Mouse (Mus musculus): ENCODE data around the gene Gramd1b. TPM values are rescaled to one million over a fixed set of nuclear protein-coding genes. Genes with fewer than 3 reads are reported as not detected.

The Gramd1b gene
- polyA plus RNA-seq, 1 experiment, result 188 TPM

DNA sequence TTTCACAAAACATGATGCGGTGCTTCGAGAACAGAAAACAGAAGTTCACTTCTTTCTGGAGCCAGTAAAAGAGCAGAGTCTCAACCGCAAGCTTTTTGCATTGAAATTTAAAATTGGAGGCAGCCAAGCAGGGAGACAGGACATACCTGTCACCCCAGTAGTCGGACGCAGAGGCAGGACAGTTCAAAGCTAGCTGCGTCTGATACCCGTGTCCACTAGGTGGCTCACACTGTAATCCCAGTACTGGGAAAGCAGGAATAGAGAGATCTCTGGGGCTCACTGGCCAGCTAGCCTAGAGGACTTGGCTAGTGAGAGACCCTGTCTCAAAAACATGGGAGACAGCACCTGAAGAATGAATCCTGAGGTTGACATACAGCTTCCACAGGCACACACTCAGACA, 115.0 kb downstream of the Gramd1b start:
- 82% methylated on average over 7 of the region's 7 CpGs for WGBS
- Histone ChIP-seq H3K27ac (ENCODE audit: insufficient read depth, low read length) (no peak overlapping the region), H3K4me3 (replicated peaks; ENCODE audit: insufficient read depth, low read depth, low read length) (no peak overlapping the region), H3K27me3 (ENCODE audit: control insufficient read depth, insufficient read depth, low read length) (no peaks in the 10 kb centered on the region), H3K4me1 (ENCODE audit: control insufficient read depth, insufficient read depth, low read length) (peaks cover 9% of the 10 kb centered on the region)
- DNase-seq, result peak; percentile 49 to 54
- TF ChIP-seq CTCF (IDR thresholded peaks at IDR 0.05; ENCODE audit: borderline replicate concordance, insufficient read depth, low read depth, low read length), result peak; percentile 52
- no peak for TF ChIP-seq POLR2A (IDR thresholded peaks at IDR 0.05; ENCODE audit: borderline replicate concordance, insufficient read depth, low read length)

DNA sequence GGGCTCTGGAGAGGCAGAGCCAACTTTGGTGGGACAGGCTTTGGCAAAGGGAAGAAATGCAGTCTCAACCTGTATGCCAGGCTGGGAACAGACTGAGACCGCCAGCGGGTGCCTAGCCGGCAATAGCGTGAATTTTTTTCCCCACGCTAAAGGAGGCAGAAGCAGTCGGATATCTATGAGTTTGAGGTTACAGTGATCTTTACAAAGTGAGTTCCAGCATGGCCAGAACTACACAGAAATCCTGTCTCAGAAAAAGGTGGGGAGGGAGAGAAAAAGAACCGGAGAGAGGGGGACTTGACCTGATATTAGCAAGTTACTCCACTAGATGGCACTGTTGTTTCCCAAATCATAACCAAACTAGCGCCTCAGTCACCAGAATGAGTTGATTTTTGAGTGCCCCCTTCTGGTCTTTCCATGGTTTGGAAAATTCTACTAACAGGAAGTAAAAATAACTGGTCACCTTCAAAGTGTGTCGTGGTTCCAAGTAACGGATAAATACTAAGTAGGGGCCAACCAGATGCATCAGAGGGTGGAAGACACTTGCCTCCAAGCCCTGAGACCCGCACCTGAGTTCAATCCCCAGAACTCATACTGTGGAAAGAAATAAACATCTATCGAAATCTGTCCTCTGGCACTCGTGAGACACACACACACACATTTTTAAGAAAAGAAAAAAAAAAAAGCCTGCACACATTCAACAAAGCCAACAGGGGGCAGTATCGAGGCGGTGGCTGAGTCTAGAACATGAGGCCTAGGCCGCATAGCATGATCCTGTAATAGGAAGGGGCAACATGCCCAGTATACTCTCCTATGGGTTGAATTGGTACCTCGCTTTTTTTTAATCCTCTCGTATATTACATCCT, 116.0 kb downstream of the Gramd1b start:
- peak in 1 of 2 experiments; percentile 85 for DNase-seq
- 31% methylated on average over 18 of the region's 18 CpGs for WGBS
- Histone ChIP-seq H3K4me1 (ENCODE audit: control insufficient read depth, insufficient read depth, low read length) (peaks cover 9% of the 10 kb centered on the region), H3K27ac (ENCODE audit: insufficient read depth, low read length) (peak overlapping the region; percentile 44; the same call in 1 of the 2 replicates), H3K27me3 (ENCODE audit: control insufficient read depth, insufficient read depth, low read length) (no peaks in the 10 kb centered on the region), H3K4me3 (replicated peaks; ENCODE audit: insufficient read depth, low read depth, low read length) (peak overlapping the region; percentile 78)
- TF ChIP-seq CTCF (IDR thresholded peaks at IDR 0.05; ENCODE audit: borderline replicate concordance, insufficient read depth, low read depth, low read length) (peak; percentile 67; the same call in 1 of the 2 replicates), POLR2A (IDR thresholded peaks at IDR 0.05; ENCODE audit: borderline replicate concordance, insufficient read depth, low read length) (no peak)

- WGBS, result 1% methylated on average over 15 of the region's 15 CpGs
- Histone ChIP-seq H3K27ac (ENCODE audit: insufficient read depth, low read length) (peak overlapping the region; percentile 44; the same call in 1 of the 2 replicates), H3K4me1 (ENCODE audit: control insufficient read depth, insufficient read depth, low read length) (peaks cover 9% of the 10 kb centered on the region), H3K27me3 (ENCODE audit: control insufficient read depth, insufficient read depth, low read length) (no peaks in the 10 kb centered on the region), H3K4me3 (replicated peaks; ENCODE audit: insufficient read depth, low read depth, low read length) (peak overlapping the region; percentile 78)
- peak; percentile 78 to 79 for DNase-seq
- TF ChIP-seq POLR2A (IDR thresholded peaks at IDR 0.05; ENCODE audit: borderline replicate concordance, insufficient read depth, low read length) (peak; percentile 68; the same call in 1 of the 2 replicates), CTCF (IDR thresholded peaks at IDR 0.05; ENCODE audit: borderline replicate concordance, insufficient read depth, low read depth, low read length) (no peak)
Measured at GRCm38 (mm10) chr9:40414498-40414903, 116.7 kb downstream of the Gramd1b start.

- peaks cover 10% of the 10 kb centered on the region for H3K4me1 ChIP-seq (ENCODE audit: control insufficient read depth, insufficient read depth, low read length)
- DNase-seq, result no peak
- H3K27me3 ChIP-seq (ENCODE audit: control insufficient read depth, insufficient read depth, low read length), result no peaks in the 10 kb centered on the region
- 89% methylated on average over 4 of the region's 4 CpGs for WGBS
- no peak overlapping the region for H3K27ac ChIP-seq (ENCODE audit: insufficient read depth, low read length)
- no peak for TF ChIP-seq POLR2A (IDR thresholded peaks at IDR 0.05; ENCODE audit: borderline replicate concordance, insufficient read depth, low read length)
- TF ChIP-seq CTCF (IDR thresholded peaks at IDR 0.05; ENCODE audit: borderline replicate concordance, insufficient read depth, low read depth, low read length), result no peak
- H3K4me3 ChIP-seq (replicated peaks; ENCODE audit: insufficient read depth, low read depth, low read length), result no peak overlapping the region
Measured at GRCm38 (mm10) chr9:40413601-40414000, 117.6 kb downstream of the Gramd1b start.

GRCm38 (mm10) chr9:40412931-40413330, 118.3 kb downstream of the Gramd1b start:
- Histone ChIP-seq H3K4me3 (replicated peaks; ENCODE audit: insufficient read depth, low read depth, low read length) (no peak overlapping the region), H3K27ac (ENCODE audit: insufficient read depth, low read length) (0 out of 2 replicates have a peak overlapping the region, but pooled peaks have one; percentile 12), H3K4me1 (ENCODE audit: control insufficient read depth, insufficient read depth, low read length) (peaks cover 16% of the 10 kb centered on the region), H3K27me3 (ENCODE audit: control insufficient read depth, insufficient read depth, low read length) (no peaks in the 10 kb centered on the region)
- no peak for TF ChIP-seq POLR2A (IDR thresholded peaks at IDR 0.05; ENCODE audit: borderline replicate concordance, insufficient read depth, low read length)
- TF ChIP-seq CTCF (IDR thresholded peaks at IDR 0.05; ENCODE audit: borderline replicate concordance, insufficient read depth, low read depth, low read length), result no peak
- 91% methylated on average over 14 of the region's 14 CpGs for WGBS
- no peak for DNase-seq

DNA sequence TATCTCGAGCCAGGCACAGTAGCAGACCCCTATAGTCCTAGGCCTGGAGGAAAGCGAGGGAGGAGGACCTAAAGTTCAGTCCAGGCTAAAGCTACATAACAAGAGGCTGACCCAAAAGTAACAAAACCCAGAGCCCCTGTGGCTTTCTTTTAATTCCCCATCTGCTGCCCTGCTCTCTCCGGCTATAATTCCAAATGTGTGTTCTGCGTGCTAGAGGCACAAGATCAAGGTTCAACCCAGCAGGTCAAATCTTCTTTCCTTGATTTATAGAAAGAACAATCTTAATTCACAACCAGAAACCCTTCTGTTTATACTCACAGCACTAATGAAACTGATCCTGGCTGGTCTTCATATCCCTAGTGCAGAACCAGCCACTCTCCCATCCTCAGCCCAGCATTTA, 118.9 kb downstream of the Gramd1b start:
- Histone ChIP-seq H3K4me1 (ENCODE audit: control insufficient read depth, insufficient read depth, low read length) (peaks cover 18% of the 10 kb centered on the region), H3K27ac (ENCODE audit: insufficient read depth, low read length) (no peak overlapping the region), H3K4me3 (replicated peaks; ENCODE audit: insufficient read depth, low read depth, low read length) (no peak overlapping the region), H3K27me3 (ENCODE audit: control insufficient read depth, insufficient read depth, low read length) (no peaks in the 10 kb centered on the region)
- peak in 1 of 2 experiments; percentile 49 for DNase-seq
- TF ChIP-seq CTCF (IDR thresholded peaks at IDR 0.05; ENCODE audit: borderline replicate concordance, insufficient read depth, low read depth, low read length) (no peak), POLR2A (IDR thresholded peaks at IDR 0.05; ENCODE audit: borderline replicate concordance, insufficient read depth, low read length) (no peak)
- 24% methylated on average over 4 of the region's 4 CpGs for WGBS

DNA sequence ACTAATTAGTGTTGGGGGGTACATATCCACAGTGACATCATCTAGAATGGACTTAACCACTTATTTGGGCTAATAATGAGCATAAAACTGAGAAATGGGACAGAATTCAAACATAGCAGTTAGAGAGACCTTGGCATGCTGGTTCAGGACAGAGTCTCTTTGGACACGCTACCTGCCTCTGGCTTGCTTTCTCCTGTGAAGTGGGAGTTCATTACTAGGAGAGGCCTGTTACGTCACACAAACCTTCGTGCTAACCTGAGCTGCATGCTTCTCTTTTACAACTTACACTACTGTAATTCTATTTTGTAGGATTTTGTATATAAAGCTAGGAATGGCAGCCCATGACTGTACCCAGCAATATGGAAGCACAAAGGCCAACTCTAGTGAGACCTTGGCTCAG, 120.3 kb downstream of the Gramd1b start:
- TF ChIP-seq POLR2A (IDR thresholded peaks at IDR 0.05; ENCODE audit: borderline replicate concordance, insufficient read depth, low read length) (no peak), CTCF (IDR thresholded peaks at IDR 0.05; ENCODE audit: borderline replicate concordance, insufficient read depth, low read depth, low read length) (no peak)
- Histone ChIP-seq H3K4me3 (replicated peaks; ENCODE audit: insufficient read depth, low read depth, low read length) (no peak overlapping the region), H3K4me1 (ENCODE audit: control insufficient read depth, insufficient read depth, low read length) (peaks cover 21% of the 10 kb centered on the region), H3K27ac (ENCODE audit: insufficient read depth, low read length) (no peak overlapping the region), H3K27me3 (ENCODE audit: control insufficient read depth, insufficient read depth, low read length) (no peaks in the 10 kb centered on the region)
- 96% methylated on average over 3 of the region's 3 CpGs for WGBS
- DNase-seq, result no peak

- Histone ChIP-seq H3K4me1 (ENCODE audit: control insufficient read depth, insufficient read depth, low read length) (peaks cover 35% of the 10 kb centered on the region), H3K4me3 (replicated peaks; ENCODE audit: insufficient read depth, low read depth, low read length) (no peak overlapping the region), H3K27ac (ENCODE audit: insufficient read depth, low read length) (no peak overlapping the region), H3K27me3 (ENCODE audit: control insufficient read depth, insufficient read depth, low read length) (no peaks in the 10 kb centered on the region)
- DNase-seq, result no peak
- TF ChIP-seq CTCF (IDR thresholded peaks at IDR 0.05; ENCODE audit: borderline replicate concordance, insufficient read depth, low read depth, low read length) (no peak), POLR2A (IDR thresholded peaks at IDR 0.05; ENCODE audit: borderline replicate concordance, insufficient read depth, low read length) (no peak)
- WGBS, result 79% methylated on average over 2 of the region's 2 CpGs
Measured at GRCm38 (mm10) chr9:40409071-40409470, 122.1 kb downstream of the Gramd1b start.
